Mouse (Mus musculus) kidney, embryonic 14.5 days (tissue): ENCODE results near the gene Pcmt1. TPM values are rescaled to one million over a fixed set of nuclear protein-coding genes. Genes with fewer than 3 reads are reported as not detected.

Experiments
- ATAC-seq: fragments of 200-750 bp; cut with Nextera tagmentation; 2 replicates; pipeline ENCODE4 v1.8.0; 2017; ENCODE audit warnings: moderate number of reproducible peaks, mild to moderate bottlenecking, moderate TSS enrichment, moderate library complexity; ENCODE audit not compliant: low FRiP score, low TSS enrichment
- H3K27ac ChIP-seq: fragments of 300-500 bp; sonication (generic); 2 replicates; pipeline ENCODE4 v1.5.1; 2014; ENCODE audit warnings: low read depth, mild to moderate bottlenecking, low read length, moderate library complexity, mixed read lengths
- H3K27me3 ChIP-seq: fragments of 300-500 bp; sonication (generic); 2 replicates; pipeline ENCODE4 v1.6.1; 2014; ENCODE audit warnings: mild to moderate bottlenecking, low read length; ENCODE audit not compliant: control insufficient read depth, insufficient read depth
- H3K36me3 ChIP-seq: fragments of 300-500 bp; sonication (generic); 2 replicates; pipeline ENCODE4 v1.6.1; 2014; ENCODE audit warnings: low read length, mixed read lengths; ENCODE audit not compliant: control insufficient read depth, insufficient read depth
- H3K4me1 ChIP-seq: fragments of 300-500 bp; sonication (generic); 2 replicates; pipeline ENCODE4 v1.6.1; 2014; ENCODE audit warnings: low read length, mixed read lengths; ENCODE audit not compliant: control insufficient read depth, insufficient read depth
- H3K4me2 ChIP-seq: fragments of 300-500 bp; sonication (generic); replicated peaks from 2 replicates; pipeline ENCODE4 v1.6.1; 2014; ENCODE audit warnings: low read depth, mild to moderate bottlenecking, low read length
- H3K4me3 ChIP-seq: fragments of 300-500 bp; sonication (generic); 2 replicates; pipeline ENCODE4 v1.5.1; 2014; ENCODE audit warnings: mild to moderate bottlenecking, low read length
- H3K9ac ChIP-seq: fragments of 300-500 bp; sonication (generic); 2 replicates; pipeline ENCODE4 v1.6.1; 2014; ENCODE audit warnings: low read depth, mild to moderate bottlenecking, low read length, moderate library complexity
- H3K9me3 ChIP-seq: fragments of 300-500 bp; sonication (generic); 2 replicates; pipeline ENCODE4 v1.6.1; 2016; ENCODE audit warnings: low read length; ENCODE audit not compliant: control insufficient read depth
- WGBS: fragments of 180-500 bp; shearing (Covaris S2); extraction: QIAGEN DNeasy Blood & Tissue Kit; methylation state at CpG from one replicate; pipeline ENCODE4 v1.1.7; 2014; 5-methylcytosine and 5-hydroxymethylcytosine counted together
- polyA plus RNA-seq: library from polyadenylated mRNA; unstranded; fragments of >200 nt; fragmentation: Nextera tagmentation; extraction: Ambion mirVana; gene quantifications from 2 replicates; pipeline ENCODE4 v1.2.1, GENCODE M21; 2014

Pcmt1 gene
- polyA plus RNA-seq, 1 experiment from 2014 or later: 109 TPM

DNA sequence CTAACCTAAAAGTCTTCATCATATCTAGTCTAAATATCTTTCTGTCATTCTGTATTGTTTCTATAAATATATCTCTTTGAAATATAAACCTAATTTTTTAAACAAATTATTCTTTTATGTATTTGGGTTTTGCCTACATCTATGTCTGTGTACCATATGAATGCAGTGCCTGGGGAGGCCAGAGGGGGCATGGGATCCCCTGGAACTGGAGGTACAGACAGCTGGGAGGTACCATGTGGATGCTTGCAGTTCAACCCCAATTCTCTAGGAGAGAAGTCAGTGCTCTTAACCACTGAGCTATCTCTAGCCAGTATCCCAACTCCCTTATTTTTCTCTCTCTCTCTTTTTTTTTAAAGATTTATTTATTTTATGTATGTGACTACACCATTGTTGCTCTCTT lies 14.3 kb upstream of the Pcmt1 start:
- Histone ChIP-seq H3K4me1 (no peaks in the 10 kb centered on the region), H3K9me3 (no peaks in the 10 kb centered on the region), H3K27me3 (no peaks in the 10 kb centered on the region), H3K4me2 (no peak overlapping the region), H3K4me3 (no peak overlapping the region), H3K27ac (no peak overlapping the region), H3K9ac (no peak overlapping the region), H3K36me3 (peaks cover 76% of the 10 kb centered on the region)
- no peak for ATAC-seq

DNA sequence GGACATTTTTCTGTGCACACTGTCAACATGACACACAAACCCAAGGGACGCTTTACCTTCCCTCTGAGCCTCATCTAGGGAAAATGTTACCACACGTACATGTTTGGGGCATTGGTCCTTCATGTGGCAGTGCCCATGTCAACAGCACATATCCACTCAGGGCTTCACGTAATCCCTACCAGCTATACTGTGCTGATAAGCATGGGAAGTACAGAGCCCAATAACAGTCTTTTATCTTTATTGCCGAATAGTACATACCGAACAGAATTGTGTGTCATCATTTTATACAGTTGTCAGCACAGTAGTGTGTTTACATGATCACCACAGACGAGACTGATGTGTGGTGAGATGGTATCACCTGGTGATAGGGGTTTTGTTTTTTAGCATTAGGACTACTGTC lies 6.0 kb upstream of the Pcmt1 start:
- 92% methylated on average over 6 of the region's 6 CpGs for WGBS
- Histone ChIP-seq H3K27ac (no peak overlapping the region), H3K4me3 (no peak overlapping the region), H3K9me3 (no peaks in the 10 kb centered on the region), H3K4me1 (peaks cover 11% of the 10 kb centered on the region; the same call in 1 of the 2 replicates), H3K36me3 (peaks cover 14% of the 10 kb centered on the region), H3K4me2 (no peak overlapping the region), H3K27me3 (no peaks in the 10 kb centered on the region), H3K9ac (no peak overlapping the region)
- no peak for ATAC-seq

DNA sequence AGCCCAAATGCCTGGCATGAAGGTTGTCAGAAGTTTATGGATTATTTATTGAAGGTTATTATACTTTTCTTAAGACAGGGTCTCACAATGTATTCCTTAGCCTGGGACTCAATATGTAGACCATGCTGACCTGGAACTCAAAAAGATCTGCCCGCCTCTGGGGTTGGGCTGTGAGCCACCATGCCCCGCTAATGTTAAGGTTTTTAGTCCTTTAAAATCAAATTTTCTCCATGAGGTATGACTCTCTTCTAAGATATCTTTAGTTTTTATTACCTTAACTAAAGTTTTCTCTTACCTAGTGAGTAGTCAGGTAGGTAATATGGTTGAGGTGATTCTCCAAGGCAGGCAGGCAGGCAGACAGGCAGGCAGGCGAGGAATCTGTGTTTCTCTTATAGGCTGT lies 1.3 kb upstream of the Pcmt1 start:
- ATAC-seq: no peak
- peaks cover 25% of the 10 kb centered on the region for H3K4me1 ChIP-seq
- peak overlapping the region; percentile 56 for H3K4me2 ChIP-seq
- H3K9ac ChIP-seq: peak overlapping the region; percentile 100
- H3K27ac ChIP-seq: no peak overlapping the region
- peaks cover 25% of the 10 kb centered on the region for H3K36me3 ChIP-seq
- peak overlapping the region; percentile 96 for H3K4me3 ChIP-seq
- no peaks in the 10 kb centered on the region for H3K9me3 ChIP-seq
- 57% methylated on average over 3 of the region's 3 CpGs for WGBS
- no peaks in the 10 kb centered on the region for H3K27me3 ChIP-seq

DNA sequence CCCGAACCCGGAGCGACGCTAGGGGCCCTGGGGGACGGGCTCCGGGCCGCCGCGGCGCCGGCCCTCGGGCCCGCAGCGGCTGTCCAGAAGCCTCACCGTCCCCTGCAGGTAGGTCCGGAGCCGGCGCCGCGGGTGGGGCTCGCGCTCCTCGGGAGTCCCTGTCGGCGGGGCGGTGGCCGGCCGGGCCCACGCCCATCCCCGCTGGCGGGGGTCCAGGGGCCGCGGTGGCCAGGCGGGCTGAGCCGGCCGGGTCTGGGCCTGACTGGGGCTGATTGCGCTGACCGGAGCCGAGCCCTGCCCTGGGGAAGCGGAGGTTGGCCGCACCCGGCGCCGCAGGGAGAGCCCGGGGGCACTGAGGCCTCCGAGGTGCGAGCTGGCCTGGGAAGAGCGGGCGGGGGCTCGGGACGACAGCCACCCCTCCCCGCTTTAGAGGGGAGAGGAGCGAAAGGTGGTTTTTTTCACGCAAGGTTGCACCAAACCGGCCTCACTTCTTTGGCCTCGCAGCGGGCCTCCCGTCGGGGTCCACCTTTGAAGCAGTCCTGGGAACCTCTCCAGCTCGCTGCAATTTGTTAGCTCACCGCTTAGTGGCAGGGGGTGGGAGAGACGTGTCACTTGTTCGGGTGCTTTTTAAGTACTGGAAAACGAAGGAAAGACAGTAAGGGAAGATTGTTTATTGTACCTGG lies 548 bp upstream of the Pcmt1 start:
- Histone ChIP-seq H3K4me3 (peak overlapping the region; percentile 96), H3K9me3 (no peaks in the 10 kb centered on the region), H3K9ac (peak overlapping the region; percentile 100), H3K4me1 (peaks cover 25% of the 10 kb centered on the region), H3K4me2 (peak overlapping the region; percentile 56), H3K36me3 (peaks cover 28% of the 10 kb centered on the region), H3K27ac (peak overlapping the region; percentile 99), H3K27me3 (no peaks in the 10 kb centered on the region)
- under 1% methylated on average over 60 of the region's 64 CpGs for WGBS
- peak; percentile 93 for ATAC-seq

DNA sequence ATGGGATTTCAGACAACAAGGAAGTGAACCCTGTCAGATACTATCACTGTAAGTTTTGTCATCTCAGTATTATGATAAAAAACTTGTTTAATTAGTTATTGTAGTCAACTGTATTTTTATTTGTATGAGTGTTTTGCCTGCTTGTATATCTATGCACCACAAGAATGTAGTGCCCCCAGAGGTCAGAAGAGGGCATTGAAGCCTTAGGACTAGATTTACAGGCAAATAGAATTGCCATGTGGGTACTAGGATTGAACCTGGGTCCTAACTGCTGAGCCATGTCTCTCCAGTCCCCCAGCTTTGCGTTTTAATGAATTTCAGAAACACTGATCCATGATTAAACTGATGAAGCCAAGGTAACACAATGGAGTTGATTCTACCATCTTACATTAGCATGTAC lies 7.3 kb downstream of the Pcmt1 start:
- WGBS: 70% methylated on average over 1 of the region's 1 CpGs
- H3K9me3 ChIP-seq: no peaks in the 10 kb centered on the region
- no peak overlapping the region for H3K4me2 ChIP-seq
- no peak overlapping the region for H3K9ac ChIP-seq
- no peak overlapping the region for H3K27ac ChIP-seq
- H3K36me3 ChIP-seq: peaks cover 73% of the 10 kb centered on the region
- H3K4me3 ChIP-seq: no peak overlapping the region
- H3K4me1 ChIP-seq: no peaks in the 10 kb centered on the region
- no peak for ATAC-seq
- H3K27me3 ChIP-seq: no peaks in the 10 kb centered on the region

DNA sequence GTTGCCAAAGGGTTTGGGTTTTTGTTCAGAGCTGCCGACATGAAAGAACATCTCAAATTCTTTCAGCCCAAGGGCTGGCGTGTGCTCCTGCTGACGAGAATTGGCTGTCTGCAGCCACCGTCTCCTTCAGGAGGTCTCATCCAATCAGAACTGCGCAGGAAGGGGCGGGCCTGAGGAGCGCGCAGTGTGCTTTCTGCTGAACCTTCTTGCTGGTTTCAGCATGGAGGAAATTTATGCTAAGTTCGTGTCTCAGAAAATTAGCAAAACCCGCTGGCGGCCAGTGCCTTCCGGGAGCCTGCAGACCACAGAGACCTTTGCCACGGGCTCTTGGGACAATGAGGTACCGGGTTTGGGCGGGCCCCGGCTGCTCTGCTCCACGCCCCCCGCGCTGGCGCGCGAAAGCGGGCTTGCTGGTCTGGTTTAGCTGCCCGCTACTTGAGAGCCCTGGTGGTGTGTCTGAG lies 13.6 kb downstream of the Pcmt1 start, which contains the start of gene Nup43:
Gene Nup43 (plus strand): TSS at position 162 of the 461 bp plus-strand sequence.
- WGBS: under 1% methylated on average over 24 of the region's 24 CpGs
- H3K4me2 ChIP-seq: peak within 1 kb of the TSS; percentile 51
- H3K4me1 ChIP-seq: peaks cover 6% of the 10 kb centered on the region; the same call in 1 of the 2 replicates
- H3K36me3 ChIP-seq: peaks cover 22% of the 10 kb centered on the region; the same call in 1 of the 2 replicates
- H3K9me3 ChIP-seq: no peaks in the 10 kb centered on the region
- peak within 1 kb of the TSS; percentile 67; the same call in 1 of the 2 replicates for H3K9ac ChIP-seq
- H3K27ac ChIP-seq: peak within 1 kb of the TSS; percentile 71; the same call in 1 of the 2 replicates
- no peaks in the 10 kb centered on the region for H3K27me3 ChIP-seq
- H3K4me3 ChIP-seq: peak within 1 kb of the TSS; percentile 73
- ATAC-seq: peak; percentile 80; the same call in 1 of the 2 replicates

DNA sequence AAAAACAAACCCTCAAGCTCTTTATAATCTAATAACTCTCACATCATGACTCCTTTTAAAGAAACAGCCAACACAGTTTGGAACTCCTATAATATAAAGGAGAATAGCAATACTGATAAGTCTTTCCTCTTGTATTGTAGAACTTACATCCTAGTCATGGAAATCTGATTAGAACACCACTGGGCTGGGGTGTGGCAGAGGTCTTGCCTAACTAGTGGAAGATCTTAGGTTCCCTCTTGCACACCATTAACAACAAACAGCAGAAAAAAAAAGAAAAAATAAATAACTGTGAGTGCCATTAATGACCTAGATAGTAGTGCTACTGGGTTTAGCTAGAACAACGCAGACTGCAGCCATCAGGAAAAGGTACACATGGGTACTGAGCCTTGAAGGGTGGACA lies 16.0 kb downstream of the Pcmt1 start:
- H3K9me3 ChIP-seq: no peaks in the 10 kb centered on the region
- H3K4me3 ChIP-seq: no peak overlapping the region
- H3K36me3 ChIP-seq: peaks cover 6% of the 10 kb centered on the region; the same call in 1 of the 2 replicates
- no peaks in the 10 kb centered on the region for H3K27me3 ChIP-seq
- no peak overlapping the region for H3K9ac ChIP-seq
- H3K27ac ChIP-seq: no peak overlapping the region
- peaks cover 6% of the 10 kb centered on the region; the same call in 1 of the 2 replicates for H3K4me1 ChIP-seq
- no peak for ATAC-seq
- 92% methylated on average over 1 of the region's 1 CpGs for WGBS
- H3K4me2 ChIP-seq: no peak overlapping the region

DNA sequence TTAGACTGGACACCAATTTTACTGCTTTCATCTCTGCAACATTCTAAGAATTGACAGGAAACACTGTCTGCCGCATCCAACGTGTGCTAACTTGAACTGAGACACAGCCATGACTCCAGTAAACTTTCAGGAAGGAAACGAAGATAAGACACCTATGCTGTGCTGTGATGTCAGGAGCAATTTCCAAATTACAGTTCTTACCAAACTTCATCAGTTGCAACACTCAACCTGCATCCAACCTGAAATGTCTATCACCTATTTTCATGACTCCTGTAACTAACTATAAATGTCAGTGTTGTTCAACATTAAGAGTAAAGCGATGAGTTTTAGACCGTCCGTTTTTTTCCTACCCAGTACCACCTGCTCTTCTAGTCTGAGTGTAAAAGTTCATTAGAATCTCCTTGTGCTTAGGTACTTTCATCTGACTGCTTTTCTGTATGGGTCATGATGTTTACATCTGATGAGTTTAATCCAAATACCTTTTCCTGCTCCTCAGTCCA lies 16.9 kb downstream of the Pcmt1 start:
- H3K36me3 ChIP-seq: no peaks in the 10 kb centered on the region
- H3K4me1 ChIP-seq: peaks cover 6% of the 10 kb centered on the region; the same call in 1 of the 2 replicates
- 66% methylated on average over 6 of the region's 6 CpGs for WGBS
- ATAC-seq: no peak
- no peak overlapping the region for H3K27ac ChIP-seq
- peak overlapping the region; percentile 87 for H3K9ac ChIP-seq
- H3K4me2 ChIP-seq: peak overlapping the region; percentile 79
- H3K27me3 ChIP-seq: no peaks in the 10 kb centered on the region
- peak overlapping the region; percentile 88 for H3K4me3 ChIP-seq
- no peaks in the 10 kb centered on the region for H3K9me3 ChIP-seq
